Mouse (Mus musculus) CD4-positive helper T cell, adult 2 months (primary cell): ENCODE results near the gene Hdac11.
"Not testable (repeated sequence)": the region's sequence is repeated elsewhere in the genome, so short reads cannot be mapped to it uniquely, and the experiment has no call there.

ENCODE experiments used
- DNase-seq: peaks from one replicate; pipeline ENCODE4 v3.0.0-alpha.2; 2012; ENCODE audit warnings: low read depth, missing footprints, low spot score

Hdac11 gene

GRCm38 (mm10) chr6:91156554-91157236, at the start of gene Hdac11:
TSS of gene Hdac11 (plus strand) at chr6:91156665.
- peak; percentile 67 for DNase-seq

GRCm38 (mm10) chr6:91108301-91108916, 48.1 kb upstream of the Hdac11 start:
- DNase-seq, result peak; percentile 40

- DNase-seq, result peak; percentile 60
These were observed 47.5 kb upstream of the Hdac11 start for GRCm38 (mm10) chr6:91108917-91109450.

- peak; percentile 14 for DNase-seq
These were observed 47.0 kb upstream of the Hdac11 start for GRCm38 (mm10) chr6:91109489-91109888.

- peak; percentile 58 for DNase-seq
These were observed 46.0 kb upstream of the Hdac11 start for GRCm38 (mm10) chr6:91110323-91111020.

- DNase-seq, result peak; percentile 59
These were observed 45.1 kb upstream of the Hdac11 start for GRCm38 (mm10) chr6:91111141-91111953.

- no peak for DNase-seq
These were observed 44.6 kb upstream of the Hdac11 start for GRCm38 (mm10) chr6:91111954-91112252.

GRCm38 (mm10) chr6:91114716-91115115, 41.7 kb upstream of the Hdac11 start:
- DNase-seq, result peak; percentile 82

GRCm38 (mm10) chr6:91115158-91115557, 41.3 kb upstream of the Hdac11 start:
- DNase-seq, result peak; percentile 19

GRCm38 (mm10) chr6:91115863-91116243, 40.6 kb upstream of the Hdac11 start:
- peak; percentile 31 for DNase-seq

GRCm38 (mm10) chr6:91116244-91117145, 40.0 kb upstream of the Hdac11 start, which contains the start of gene Nup210:
TSS of gene Nup210 (minus strand) at chr6:91116829.
- peak; percentile 98 for DNase-seq

GRCm38 (mm10) chr6:91117149-91117548, 39.3 kb upstream of the Hdac11 start:
- no peak for DNase-seq

- DNase-seq, result no peak
These were observed 37.9 kb upstream of the Hdac11 start for GRCm38 (mm10) chr6:91118526-91118925.

- no peak for DNase-seq
These were observed 36.3 kb upstream of the Hdac11 start for GRCm38 (mm10) chr6:91120206-91120605.

GRCm38 (mm10) chr6:91121089-91121488, 35.4 kb upstream of the Hdac11 start:
- DNase-seq, result not testable (repeated sequence)

GRCm38 (mm10) chr6:91123453-91123852, 33.0 kb upstream of the Hdac11 start:
- peak; percentile 64 for DNase-seq

- DNase-seq, result peak; percentile 64
These were observed 31.9 kb upstream of the Hdac11 start for GRCm38 (mm10) chr6:91124286-91125227.

GRCm38 (mm10) chr6:91125228-91125585, 31.3 kb upstream of the Hdac11 start:
- no peak for DNase-seq

- peak; percentile 35 for DNase-seq
These were observed 27.5 kb upstream of the Hdac11 start for GRCm38 (mm10) chr6:91128996-91129395.

- DNase-seq, result no peak
These were observed 25.6 kb upstream of the Hdac11 start for GRCm38 (mm10) chr6:91130856-91131255.
